Mouse (Mus musculus) hindbrain, embryonic 14.5 days (tissue): ENCODE measurements around the gene Prkg1. TPM values are rescaled to one million over a fixed set of nuclear protein-coding genes. Genes with fewer than 3 reads are reported as not detected.

Source experiments
- ATAC-seq: fragments of 200-750 bp; cut with Nextera tagmentation; 2 replicates; pipeline ENCODE4 v1.8.0; 2017; ENCODE audit warnings: moderate number of reproducible peaks, mild to moderate bottlenecking, moderate TSS enrichment, moderate library complexity; ENCODE audit not compliant: low FRiP score
- DNase-seq: peaks from one replicate; pipeline ENCODE4 v3.0.0-alpha.2; 2015; ENCODE audit warnings: low spot score
- H3K27ac ChIP-seq: fragments of 300-500 bp; sonication (generic); 2 replicates; pipeline ENCODE4 v1.5.1; 2014; ENCODE audit warnings: mild to moderate bottlenecking, moderate library complexity
- H3K27me3 ChIP-seq: fragments of 300-500 bp; sonication (generic); 2 replicates; pipeline ENCODE4 v1.6.1; 2014; ENCODE audit warnings: mild to moderate bottlenecking, low read length, mixed read lengths; ENCODE audit not compliant: control insufficient read depth, insufficient read depth
- H3K36me3 ChIP-seq: fragments of 300-500 bp; sonication (generic); replicated peaks from 2 replicates; pipeline ENCODE4 v1.6.1; 2014; ENCODE audit not compliant: control insufficient read depth, insufficient read depth
- H3K4me1 ChIP-seq: fragments of 300-500 bp; sonication (generic); replicated peaks from 2 replicates; pipeline ENCODE4 v1.6.1; 2014; ENCODE audit warnings: antibody characterized with exemption, low read length, mixed read lengths; ENCODE audit not compliant: control insufficient read depth, insufficient read depth
- H3K4me2 ChIP-seq: fragments of 300-500 bp; sonication (generic); replicated peaks from 2 replicates; pipeline ENCODE4 v1.6.1; 2014; ENCODE audit warnings: mild to moderate bottlenecking, moderate library complexity
- H3K4me3 ChIP-seq: fragments of 300-500 bp; sonication (generic); replicated peaks from 2 replicates; pipeline ENCODE4 v1.5.1; 2014; ENCODE audit warnings: mild to moderate bottlenecking, low read length
- H3K9ac ChIP-seq: fragments of 300-500 bp; sonication (generic); 2 replicates; pipeline ENCODE4 v1.6.1; 2014
- H3K9me3 ChIP-seq: fragments of 300-500 bp; sonication (generic); 2 replicates; pipeline ENCODE4 v1.6.1; 2016; ENCODE audit warnings: low read length; ENCODE audit not compliant: control insufficient read depth
- WGBS: fragments of 180-500 bp; shearing (Covaris S2); extraction: QIAGEN DNeasy Blood & Tissue Kit; methylation state at CpG from one replicate; pipeline ENCODE4 v1.1.7; 2014; 5-methylcytosine and 5-hydroxymethylcytosine counted together
- polyA plus RNA-seq: library from polyadenylated mRNA; unstranded; fragments of >200 nt; fragmentation: Nextera tagmentation; extraction: Ambion mirVana; gene quantifications from 2 replicates; pipeline ENCODE4 v1.2.1, GENCODE M21; 2014

Prkg1 gene
- polyA plus RNA-seq, 1 experiment from 2014 or later: 7.0 TPM

DNA sequence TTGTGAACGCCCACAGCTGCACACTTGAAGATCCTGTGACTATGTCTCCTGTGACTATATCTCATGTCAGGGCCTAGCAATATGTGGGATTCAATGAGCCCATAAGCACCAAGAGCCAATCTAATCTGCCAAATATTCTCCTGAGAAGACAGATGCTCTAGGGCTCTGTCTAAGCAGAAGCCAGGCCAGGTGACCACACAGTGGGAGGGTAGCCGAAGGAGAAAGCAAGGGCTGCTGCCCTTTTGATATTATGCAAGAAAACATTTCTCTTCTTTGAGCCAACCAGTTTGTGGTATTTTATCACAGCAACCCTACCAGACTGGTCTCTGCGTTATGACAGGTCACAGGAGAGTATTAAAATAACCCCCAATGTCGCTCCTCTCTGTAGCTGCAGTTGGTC, 688.7 kb downstream of the Prkg1 start:
- ATAC-seq (no peak), DNase-seq (no peak)
- WGBS: 87% methylated on average over 4 of the region's 4 CpGs
- no peak overlapping the region for H3K27ac ChIP-seq
- H3K9me3 ChIP-seq: no peaks in the 10 kb centered on the region
- H3K27me3 ChIP-seq: no peaks in the 10 kb centered on the region; the same call in 1 of the 2 replicates
- no peak overlapping the region for H3K4me3 ChIP-seq
- no peak overlapping the region for H3K4me2 ChIP-seq
- H3K9ac ChIP-seq: no peak overlapping the region
- 0 out of 2 replicates have a peak, but pooled peaks cover 13% of the 10 kb centered on the region for H3K4me1 ChIP-seq
- H3K36me3 ChIP-seq: no peaks in the 10 kb centered on the region

GRCm38 (mm10) chr19:31074717-31075063, 690.1 kb downstream of the Prkg1 start:
- 0 out of 2 replicates have a peak overlapping the region, but pooled peaks have one; percentile 10 for H3K4me3 ChIP-seq
- peak overlapping the region; percentile 40; the same call in 1 of the 2 replicates for H3K9ac ChIP-seq
- H3K4me1 ChIP-seq: 0 out of 2 replicates have a peak, but pooled peaks cover 13% of the 10 kb centered on the region
- DNase-seq (no peak), ATAC-seq (peak; percentile 53; the same call in 1 of the 2 replicates)
- no peak overlapping the region for H3K27ac ChIP-seq
- no peaks in the 10 kb centered on the region for H3K36me3 ChIP-seq
- no peaks in the 10 kb centered on the region for H3K9me3 ChIP-seq
- H3K4me2 ChIP-seq: peak overlapping the region; percentile 41
- 0% methylated on average over 3 of the region's 3 CpGs for WGBS
- H3K27me3 ChIP-seq: no peaks in the 10 kb centered on the region; the same call in 1 of the 2 replicates

GRCm38 (mm10) chr19:31073959-31074716, 690.7 kb downstream of the Prkg1 start:
- H3K9ac ChIP-seq: peak overlapping the region; percentile 40; the same call in 1 of the 2 replicates
- WGBS: 38% methylated on average over 24 of the region's 24 CpGs
- peak; percentile 45 for DNase-seq
- no peaks in the 10 kb centered on the region for H3K9me3 ChIP-seq
- no peaks in the 10 kb centered on the region; the same call in 1 of the 2 replicates for H3K27me3 ChIP-seq
- H3K36me3 ChIP-seq: no peaks in the 10 kb centered on the region
- 0 out of 2 replicates have a peak, but pooled peaks cover 13% of the 10 kb centered on the region for H3K4me1 ChIP-seq
- ATAC-seq: peak; percentile 62; the same call in 1 of the 2 replicates
- H3K27ac ChIP-seq: peak overlapping the region; percentile 51; the same call in 1 of the 2 replicates
- peak overlapping the region; percentile 41 for H3K4me2 ChIP-seq
- H3K4me3 ChIP-seq: 0 out of 2 replicates have a peak overlapping the region, but pooled peaks have one; percentile 10

DNA sequence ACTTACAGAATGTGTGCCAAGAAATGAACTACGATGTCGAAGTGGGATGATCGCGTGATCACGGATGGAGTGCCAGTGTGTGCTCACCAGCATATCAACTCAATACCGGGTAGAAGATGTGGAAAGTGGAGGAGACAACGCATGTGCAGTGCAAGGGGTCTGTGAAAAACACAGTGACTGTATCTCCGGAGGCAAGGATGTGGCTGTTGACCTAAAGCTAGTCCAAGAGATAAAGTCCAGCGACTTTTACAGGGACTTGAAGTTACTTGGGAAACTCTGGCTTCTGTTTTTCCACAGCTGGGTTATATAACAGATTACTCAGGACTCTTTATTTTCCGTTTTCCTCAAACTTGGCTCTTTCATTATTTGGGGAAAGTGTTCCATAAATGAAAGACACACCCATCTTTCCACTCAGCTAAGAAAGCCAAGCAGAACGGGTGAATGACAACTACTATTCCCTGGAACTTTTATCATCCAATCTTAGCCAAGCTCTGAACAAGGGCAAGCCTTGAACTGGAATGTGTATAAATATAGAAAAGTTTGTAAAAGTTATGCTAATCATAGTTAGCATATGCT, 699.5 kb downstream of the Prkg1 start:
- H3K27me3 ChIP-seq: no peaks in the 10 kb centered on the region
- no peak for ATAC-seq
- no peaks in the 10 kb centered on the region for H3K4me1 ChIP-seq
- H3K36me3 ChIP-seq: no peaks in the 10 kb centered on the region
- no peak overlapping the region for H3K4me3 ChIP-seq
- H3K4me2 ChIP-seq: no peak overlapping the region
- no peak for DNase-seq
- WGBS: 88% methylated on average over 11 of the region's 11 CpGs
- no peak overlapping the region for H3K27ac ChIP-seq
- no peak overlapping the region for H3K9ac ChIP-seq
- no peaks in the 10 kb centered on the region for H3K9me3 ChIP-seq

- H3K9ac ChIP-seq: no peak overlapping the region
- H3K4me2 ChIP-seq: no peak overlapping the region
- no peak overlapping the region for H3K27ac ChIP-seq
- no peak overlapping the region for H3K4me3 ChIP-seq
- no peak for DNase-seq
- H3K36me3 ChIP-seq: no peaks in the 10 kb centered on the region
- H3K4me1 ChIP-seq: no peaks in the 10 kb centered on the region
- ATAC-seq: no peak
- H3K27me3 ChIP-seq: no peaks in the 10 kb centered on the region
- H3K9me3 ChIP-seq: no peaks in the 10 kb centered on the region
- 90% methylated on average over 1 of the region's 1 CpGs for WGBS
Observed at GRCm38 (mm10) chr19:31064740-31065139, 700.1 kb downstream of the Prkg1 start.

GRCm38 (mm10) chr19:31046601-31047000, 718.2 kb downstream of the Prkg1 start:
- Histone ChIP-seq H3K36me3 (no peaks in the 10 kb centered on the region), H3K9me3 (no peaks in the 10 kb centered on the region), H3K4me3 (no peak overlapping the region), H3K27me3 (no peaks in the 10 kb centered on the region), H3K4me2 (no peak overlapping the region), H3K27ac (no peak overlapping the region), H3K4me1 (no peaks in the 10 kb centered on the region), H3K9ac (no peak overlapping the region)
- 96% methylated on average over 4 of the region's 4 CpGs for WGBS
- no peak for ATAC-seq
- DNase-seq: no peak

DNA sequence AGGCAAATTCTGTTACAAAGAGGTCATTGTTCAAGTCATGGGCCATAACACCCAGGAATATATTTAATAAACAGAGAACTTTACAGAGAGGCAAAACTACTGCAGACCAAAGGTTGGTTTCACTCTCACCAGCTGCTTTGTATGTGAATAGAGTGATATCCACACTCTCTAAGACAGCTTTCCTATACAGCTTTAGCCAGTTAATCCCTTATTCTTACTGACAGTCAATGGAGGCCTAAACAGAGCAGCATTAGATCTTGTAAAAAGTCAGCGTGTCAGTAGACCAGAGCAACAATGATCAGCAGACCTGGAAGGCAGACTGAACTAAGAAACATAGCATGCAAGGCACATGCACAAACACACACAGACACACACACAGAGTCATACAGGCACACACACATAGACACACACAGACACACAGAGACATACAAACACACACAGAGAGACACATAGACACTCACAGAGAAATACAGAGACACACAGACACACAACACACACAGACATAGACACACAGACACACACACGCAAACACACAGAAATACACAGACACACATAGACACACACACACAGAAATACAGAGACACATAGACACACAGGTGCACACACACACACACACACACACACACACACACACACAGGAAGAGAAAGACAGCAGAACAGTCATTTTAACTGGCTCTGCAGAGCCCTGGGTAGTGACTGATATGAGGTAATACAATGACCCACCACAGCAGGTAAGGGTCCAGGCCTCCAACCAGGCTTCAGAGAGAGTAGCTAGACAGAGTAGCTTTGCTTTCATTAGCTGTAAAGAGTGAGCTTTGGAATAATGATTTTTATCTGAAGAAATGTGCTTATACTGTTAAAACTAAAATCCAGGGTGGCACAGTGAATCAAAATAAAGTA, 723.6 kb downstream of the Prkg1 start:
- no peak overlapping the region for H3K4me2 ChIP-seq
- no peaks in the 10 kb centered on the region for H3K4me1 ChIP-seq
- H3K9ac ChIP-seq: no peak overlapping the region
- WGBS: 76% methylated on average over 2 of the region's 2 CpGs
- no peak overlapping the region for H3K27ac ChIP-seq
- no peak for ATAC-seq
- H3K9me3 ChIP-seq: no peaks in the 10 kb centered on the region
- no peaks in the 10 kb centered on the region for H3K36me3 ChIP-seq
- no peak for DNase-seq
- H3K27me3 ChIP-seq: no peaks in the 10 kb centered on the region
- no peak overlapping the region for H3K4me3 ChIP-seq

- H3K36me3 ChIP-seq: no peaks in the 10 kb centered on the region
- no peak for DNase-seq
- WGBS: 66% methylated on average over 3 of the region's 3 CpGs
Observed at GRCm38 (mm10) chr19:31038951-31039350, 725.9 kb downstream of the Prkg1 start.

GRCm38 (mm10) chr19:31031596-31031995, 733.2 kb downstream of the Prkg1 start:
- WGBS: 57% methylated on average over 6 of the region's 6 CpGs
- no peak overlapping the region for H3K4me2 ChIP-seq
- ATAC-seq (no peak), DNase-seq (no peak)
- H3K4me3 ChIP-seq: no peak overlapping the region
- no peaks in the 10 kb centered on the region for H3K36me3 ChIP-seq
- no peak overlapping the region for H3K27ac ChIP-seq
- no peaks in the 10 kb centered on the region for H3K4me1 ChIP-seq
- no peak overlapping the region for H3K9ac ChIP-seq
- H3K9me3 ChIP-seq: no peaks in the 10 kb centered on the region
- no peaks in the 10 kb centered on the region for H3K27me3 ChIP-seq

More at GRCm38 (mm10) chr19:31038951-31039350, 725.9 kb downstream of the Prkg1 start:
- no peaks in the 10 kb centered on the region for H3K9me3 ChIP-seq
- no peak overlapping the region for H3K27ac ChIP-seq
- no peak for ATAC-seq
- H3K27me3 ChIP-seq: no peaks in the 10 kb centered on the region
- no peak overlapping the region for H3K4me2 ChIP-seq
- H3K9ac ChIP-seq: no peak overlapping the region
- no peaks in the 10 kb centered on the region for H3K4me1 ChIP-seq
- no peak overlapping the region for H3K4me3 ChIP-seq
